Mouse (Mus musculus) neutrophil, adult 5-6 weeks (primary cell): ENCODE data around the gene D630045J12Rik. TPM values are rescaled to one million over a fixed set of nuclear protein-coding genes. Genes with fewer than 3 reads are reported as not detected.

Experiments
- total RNA-seq: library from RNA; stranded (forward); fragments of 200-1000 nt; gene quantifications from 2 replicates; pipeline ENCODE4 v1.2.3, GENCODE M21; 2017

Gene D630045J12Rik
- total RNA-seq, 1 experiment from 2014 or later: not detected

Other genes with a start within 250 kb of the D630045J12Rik start
- not detected in 2 replicates for gene Svopl, start 207.0 kb downstream of the D630045J12Rik start, total RNA-seq
- not detected in 2 replicates for gene Tmem213, start 144.8 kb downstream of the D630045J12Rik start, total RNA-seq
- not detected in 2 replicates for gene Atp6v0a4, start 129.4 kb downstream of the D630045J12Rik start, total RNA-seq
- 0.81 and 1.5 TPM in 2 replicates for gene Zc3hav1l, start 45.2 kb upstream of the D630045J12Rik start, total RNA-seq
- 141 and 159 TPM in 2 replicates for gene Zc3hav1, start 100.6 kb upstream of the D630045J12Rik start, total RNA-seq
- gene Ttc26, start 127.5 kb upstream of the D630045J12Rik start, total RNA-seq: not detected in 2 replicates
- gene Ubn2, start 179.9 kb upstream of the D630045J12Rik start, total RNA-seq: 41.0 and 51.3 TPM in 2 replicates